Mouse (Mus musculus): ENCODE measurements around the gene Rpl3l.
"Not testable (repeated sequence)": the region's sequence is repeated elsewhere in the genome, so short reads cannot be mapped to it uniquely, and the experiment has no call there.

Rpl3l gene

GRCm38 (mm10) chr17:24727618-24728017 lies at the start of gene Rpl3l:
TSS of gene Rpl3l (plus strand) at chr17:24727820.
- DNase-seq (ENCODE audit: low spot score), result no peak

- DNase-seq (ENCODE audit: low spot score), result no peak
These were observed 41.1 kb upstream of the Rpl3l start for GRCm38 (mm10) chr17:24686514-24686913.

- no peak for DNase-seq (ENCODE audit: low spot score)
These were observed 40.4 kb upstream of the Rpl3l start for GRCm38 (mm10) chr17:24687146-24687595.

- no peak for DNase-seq (ENCODE audit: low spot score)
These were observed 40.0 kb upstream of the Rpl3l start for GRCm38 (mm10) chr17:24687599-24687998.

GRCm38 (mm10) chr17:24689251-24690081 lies 38.2 kb upstream of the Rpl3l start, which contains the start of gene Syngr3:
TSS of gene Syngr3 (minus strand) at chr17:24689955.
- DNase-seq (ENCODE audit: low spot score), result no peak

GRCm38 (mm10) chr17:24692385-24692784 lies 35.2 kb upstream of the Rpl3l start:
- DNase-seq (ENCODE audit: low spot score), result no peak

- no peak for DNase-seq (ENCODE audit: low spot score)
These were observed 32.2 kb upstream of the Rpl3l start for GRCm38 (mm10) chr17:24695326-24696010.

- DNase-seq (ENCODE audit: low spot score), result no peak
These were observed 31.5 kb upstream of the Rpl3l start, which contains the start of the genes Gfer and Noxo1 for GRCm38 (mm10) chr17:24696011-24696697. TSS of gene Gfer (minus strand) at chr17:24696156. TSS of gene Noxo1 (plus strand) at chr17:24696234.

GRCm38 (mm10) chr17:24697985-24698384 lies 29.6 kb upstream of the Rpl3l start:
- no peak for DNase-seq (ENCODE audit: low spot score)

GRCm38 (mm10) chr17:24698715-24699114 lies 28.9 kb upstream of the Rpl3l start:
- no peak for DNase-seq (ENCODE audit: low spot score)

GRCm38 (mm10) chr17:24699473-24699872 lies 28.1 kb upstream of the Rpl3l start:
- no peak for DNase-seq (ENCODE audit: low spot score)

- no peak for DNase-seq (ENCODE audit: low spot score)
These were observed 26.4 kb upstream of the Rpl3l start for GRCm38 (mm10) chr17:24701251-24701650.

- no peak for DNase-seq (ENCODE audit: low spot score)
These were observed 21.8 kb upstream of the Rpl3l start for GRCm38 (mm10) chr17:24705821-24706220.

GRCm38 (mm10) chr17:24706982-24707800 lies 20.4 kb upstream of the Rpl3l start, which contains the start of gene Tbl3:
TSS of gene Tbl3 (minus strand) at chr17:24707660.
- peak; percentile 87 for DNase-seq (ENCODE audit: low spot score)

GRCm38 (mm10) chr17:24707801-24708425 lies 19.7 kb upstream of the Rpl3l start:
- no peak for DNase-seq (ENCODE audit: low spot score)

- no peak for DNase-seq (ENCODE audit: low spot score)
These were observed 19.0 kb upstream of the Rpl3l start for GRCm38 (mm10) chr17:24708646-24709045.

GRCm38 (mm10) chr17:24715556-24715955 lies 12.1 kb upstream of the Rpl3l start:
- no peak for DNase-seq (ENCODE audit: low spot score)

GRCm38 (mm10) chr17:24716166-24716682 lies 11.4 kb upstream of the Rpl3l start:
- DNase-seq (ENCODE audit: low spot score), result no peak

- DNase-seq (ENCODE audit: low spot score), result no peak
These were observed 9.7 kb upstream of the Rpl3l start, which contains the start of the genes Rnf151 and Rps2 for GRCm38 (mm10) chr17:24717943-24718342. TSS of gene Rnf151 (minus strand) at chr17:24718063. TSS of gene Rps2 (plus strand) at chr17:24718116.

- DNase-seq (ENCODE audit: low spot score), result not testable (repeated sequence)
These were observed 8.7 kb upstream of the Rpl3l start for GRCm38 (mm10) chr17:24718938-24719337.

Data from layer of hippocampus, adult 9-10 months (tissue).